Mouse (Mus musculus) embryo, embryonic 9.5 days (tissue): Measurements from ENCODE around the gene 4930404N11Rik.

Experiments used
- DNase-seq: peaks from one replicate; pipeline ENCODE4 v3.0.0-alpha.2; 2017; ENCODE audit errors: extremely low spot score

Gene 4930404N11Rik

GRCm38 (mm10) chr10:81401521-81402226 is 36.1 kb upstream of the 4930404N11Rik start:
- peak; percentile 58 for DNase-seq

GRCm38 (mm10) chr10:81401205-81401520 is 35.5 kb upstream of the 4930404N11Rik start:
- DNase-seq = no peak

GRCm38 (mm10) chr10:81400371-81401204 is 35.0 kb upstream of the 4930404N11Rik start:
- no peak for DNase-seq

GRCm38 (mm10) chr10:81399798-81400308 is 34.2 kb upstream of the 4930404N11Rik start:
- DNase-seq = no peak

- no peak for DNase-seq
Measured at GRCm38 (mm10) chr10:81399296-81399695, 33.7 kb upstream of the 4930404N11Rik start.

- DNase-seq = no peak
Measured at GRCm38 (mm10) chr10:81396749-81397148, 31.1 kb upstream of the 4930404N11Rik start.

GRCm38 (mm10) chr10:81395865-81396264 is 30.2 kb upstream of the 4930404N11Rik start:
- DNase-seq = no peak

GRCm38 (mm10) chr10:81395127-81395526 is 29.5 kb upstream of the 4930404N11Rik start:
- peak; percentile 74 for DNase-seq

GRCm38 (mm10) chr10:81393456-81394063 is 27.9 kb upstream of the 4930404N11Rik start:
- no peak for DNase-seq

GRCm38 (mm10) chr10:81392781-81393185 is 27.2 kb upstream of the 4930404N11Rik start, which contains the start of gene Smim24:
Gene Smim24, plus strand, starts transcription at chr10:81393051.
- DNase-seq = no peak

GRCm38 (mm10) chr10:81392270-81392669 is 26.7 kb upstream of the 4930404N11Rik start:
- DNase-seq = no peak

GRCm38 (mm10) chr10:81390678-81390965 is 25.0 kb upstream of the 4930404N11Rik start:
- no peak for DNase-seq

- peak; percentile 75 for DNase-seq
Measured at GRCm38 (mm10) chr10:81389801-81390677, 24.4 kb upstream of the 4930404N11Rik start.

GRCm38 (mm10) chr10:81389373-81389772 is 23.8 kb upstream of the 4930404N11Rik start:
- no peak for DNase-seq

- DNase-seq = no peak
Measured at GRCm38 (mm10) chr10:81388505-81389055, 23.0 kb upstream of the 4930404N11Rik start, which contains the start of gene Gm48552. Gene Gm48552, plus strand, starts transcription at chr10:81389005.

- DNase-seq = no peak
Measured at GRCm38 (mm10) chr10:81387716-81388115, 22.1 kb upstream of the 4930404N11Rik start.

GRCm38 (mm10) chr10:81385603-81386306 is 20.1 kb upstream of the 4930404N11Rik start:
- DNase-seq = no peak

- no peak for DNase-seq
Measured at GRCm38 (mm10) chr10:81384605-81384982, 19.0 kb upstream of the 4930404N11Rik start.

- peak; percentile 99 for DNase-seq
Measured at GRCm38 (mm10) chr10:81383802-81384604, 18.4 kb upstream of the 4930404N11Rik start, which contains the start of the genes Dohh and Gm48551. Gene Dohh, plus strand, starts transcription at chr10:81384428. Gene Gm48551, plus strand, starts transcription at chr10:81384466.

- DNase-seq = no peak
Measured at GRCm38 (mm10) chr10:81382039-81382438, 16.4 kb upstream of the 4930404N11Rik start.
